Mouse (Mus musculus) spleen, adult 2 months (tissue): ENCODE measurements around the gene Msrb1.

Experiments used
- CTCF ChIP-seq: fragments of 200-500 bp; IDR thresholded peaks from 2 replicates; pipeline ENCODE4 v1.5.1; 2011; ENCODE audit warnings: mild to moderate bottlenecking, inconsistent platforms; ENCODE audit not compliant: insufficient read depth, insufficient read length, insufficient replicate concordance; ENCODE audit errors: extremely low read depth
- POLR2A ChIP-seq: fragments of 200-500 bp; IDR thresholded peaks from 2 replicates; pipeline ENCODE4 v1.6.1; 2011; ENCODE audit warnings: low read depth, low read length, inconsistent platforms

- TF ChIP-seq CTCF (no peak), POLR2A (no peak)
Observed at GRCm38 (mm10) chr17:24716166-24716682, 20.2 kb upstream of the Msrb1 start.
